Mouse (Mus musculus) C2C12 (cell line): ENCODE results near the gene Mei1.

Experiments
- CEBPB ChIP-seq: IDR thresholded peaks from one replicate; pipeline ENCODE4 v1.6.1; 2011; ENCODE audit warnings: low read depth, mild to moderate bottlenecking, control low read depth, moderate library complexity
- CTCF ChIP-seq: IDR thresholded peaks from one replicate; pipeline ENCODE4 v1.5.1; 2011; ENCODE audit not compliant: control insufficient read depth, insufficient read depth, insufficient read length
- FOSL1 ChIP-seq: IDR thresholded peaks from one replicate; pipeline ENCODE4 v1.8.0; 2011; ENCODE audit warnings: mild to moderate bottlenecking, low read length; ENCODE audit not compliant: poor library complexity, insufficient read depth, severe bottlenecking
- MAX ChIP-seq: IDR thresholded peaks from one replicate; pipeline ENCODE4 v1.6.1; 2011; ENCODE audit warnings: mild to moderate bottlenecking, control low read depth
- MYOD1 ChIP-seq: IDR thresholded peaks from one replicate; pipeline ENCODE4 v1.6.1; 2011; ENCODE audit warnings: low read depth; ENCODE audit not compliant: control insufficient read depth, insufficient read length
- MYOG ChIP-seq: IDR thresholded peaks from one replicate; pipeline ENCODE4 v1.6.1; 2011; ENCODE audit not compliant: control insufficient read depth, insufficient read length; ENCODE audit errors: extremely low read depth
- USF1 ChIP-seq: IDR thresholded peaks from one replicate; pipeline ENCODE4 v1.6.1; 2011; ENCODE audit warnings: low read depth, mild to moderate bottlenecking, control low read depth, moderate library complexity

DNA sequence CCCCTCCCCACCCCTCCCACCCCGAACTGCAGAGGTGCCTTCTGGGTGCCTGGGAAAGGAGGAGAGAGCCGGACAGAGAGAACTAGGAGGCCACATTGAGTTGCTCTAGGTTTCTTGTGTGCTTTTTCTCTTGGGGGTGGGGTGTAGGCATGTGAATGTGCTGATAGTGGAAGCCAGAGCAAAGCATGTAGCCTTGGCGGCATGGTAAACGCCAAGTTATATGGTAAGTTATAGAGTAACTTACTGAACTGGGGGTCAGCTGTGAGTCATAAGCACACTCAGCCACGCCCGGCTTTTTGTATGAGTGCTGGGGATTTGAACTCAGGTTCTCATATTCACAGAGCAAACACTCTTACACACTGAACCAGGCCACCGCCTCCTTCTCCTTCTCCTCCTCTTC, 94.7 kb downstream of the Mei1 start:
- no peak for TF ChIP-seq CTCF
- no peak for TF ChIP-seq MYOD1
- no peak for TF ChIP-seq MAX
- TF ChIP-seq USF1, result no peak
- TF ChIP-seq MYOG, result no peak
- TF ChIP-seq CEBPB, result no peak
- TF ChIP-seq FOSL1, result no peak
